Mouse (Mus musculus) limb, embryonic 14.5 days (tissue): ENCODE results near the gene Foxl2. TPM values are rescaled to one million over a fixed set of nuclear protein-coding genes. Genes with fewer than 3 reads are reported as not detected.

Experiments used
- ATAC-seq: fragments of 200-750 bp; cut with Nextera tagmentation; 2 replicates; pipeline ENCODE4 v1.8.0; 2017; ENCODE audit warnings: low read depth, moderate number of reproducible peaks, moderate TSS enrichment; ENCODE audit not compliant: low FRiP score
- DNase-seq: peaks from one replicate; pipeline ENCODE4 v3.0.0-alpha.2; 2015; ENCODE audit warnings: low spot score
- H3K27ac ChIP-seq: fragments of 300-500 bp; sonication (generic); replicated peaks from 2 replicates; pipeline ENCODE4 v1.5.1; 2014; ENCODE audit warnings: low read depth, mild to moderate bottlenecking, low read length, moderate library complexity, mixed read lengths
- H3K27me3 ChIP-seq: fragments of 300-500 bp; sonication (generic); 2 replicates; pipeline ENCODE4 v1.6.1; 2014; ENCODE audit warnings: low read length, mixed read lengths; ENCODE audit not compliant: control insufficient read depth, insufficient read depth
- H3K36me3 ChIP-seq: fragments of 300-500 bp; sonication (generic); 2 replicates; pipeline ENCODE4 v1.6.1; 2014; ENCODE audit warnings: mild to moderate bottlenecking, low read length, moderate library complexity, mixed read lengths; ENCODE audit not compliant: control insufficient read depth, insufficient read depth
- H3K4me1 ChIP-seq: fragments of 300-500 bp; sonication (generic); 2 replicates; pipeline ENCODE4 v1.6.1; 2014; ENCODE audit warnings: antibody characterized with exemption, low read length, mixed read lengths; ENCODE audit not compliant: control insufficient read depth, insufficient read depth
- H3K4me2 ChIP-seq: fragments of 300-500 bp; sonication (generic); replicated peaks from 2 replicates; pipeline ENCODE4 v1.6.1; 2014; ENCODE audit warnings: low read depth, mild to moderate bottlenecking, low read length, moderate library complexity; ENCODE audit not compliant: severe bottlenecking
- H3K4me3 ChIP-seq: fragments of 300-500 bp; sonication (generic); replicated peaks from 2 replicates; pipeline ENCODE4 v1.5.1; 2014; ENCODE audit warnings: low read length
- H3K9ac ChIP-seq: fragments of 300-500 bp; sonication (generic); 2 replicates; pipeline ENCODE4 v1.6.1; 2014; ENCODE audit warnings: mild to moderate bottlenecking, low read depth, low read length, moderate library complexity; ENCODE audit not compliant: severe bottlenecking
- H3K9me3 ChIP-seq: fragments of 300-500 bp; sonication (generic); 2 replicates; pipeline ENCODE4 v1.6.1; 2016; ENCODE audit warnings: low read length; ENCODE audit not compliant: control insufficient read depth
- POLR2A ChIP-seq: fragments of 200-500 bp; IDR thresholded peaks from 2 replicates; pipeline ENCODE4 v1.8.0; 2012; ENCODE audit warnings: inconsistent platforms, mild to moderate bottlenecking, moderate library complexity, borderline replicate concordance; ENCODE audit not compliant: insufficient read depth, insufficient read length; ENCODE audit errors: extremely low read depth
- WGBS: fragments of 180-500 bp; shearing (Covaris S2); extraction: QIAGEN DNeasy Blood & Tissue Kit; methylation state at CpG from one replicate; pipeline ENCODE4 v1.1.7; 2014; 5-methylcytosine and 5-hydroxymethylcytosine counted together
- polyA plus RNA-seq, 2 experiments: library from polyadenylated mRNA; depleted of rRNA in 1 of 2; stranded (reverse) in 1 of 2; unstranded in 1 of 2; fragments of >200 nt; fragmentation: Nextera tagmentation in 1 of 2; extraction: Ambion mirVana in 1 of 2; gene quantifications; 2 replicates each; pipeline versions ENCODE4 v1.2.1 to v1.2.3; 2012 to 2014

Gene Foxl2
- polyA plus RNA-seq, 2 experiments, result 0.08 TPM; not detected in 1

DNA sequence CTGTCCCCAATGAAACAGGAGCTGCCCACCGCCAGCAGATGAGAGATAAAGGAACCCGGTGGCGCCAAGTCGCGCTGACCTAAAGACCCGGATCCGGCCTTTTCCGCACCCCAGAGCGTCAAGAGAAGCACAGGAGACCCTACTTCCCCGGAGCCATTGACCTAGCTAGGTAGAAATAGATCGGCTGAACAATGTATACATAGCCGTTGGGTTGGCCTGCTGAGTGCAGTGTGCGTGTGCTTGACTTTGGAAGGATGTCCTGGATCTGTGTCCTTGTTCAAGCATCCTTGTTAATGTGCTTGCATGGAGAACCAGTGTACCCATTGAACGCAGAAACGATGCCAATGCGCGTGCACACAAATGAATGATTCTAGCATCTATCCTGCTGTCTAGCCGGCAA, 8.6 kb downstream of the Foxl2 start:
- Histone ChIP-seq H3K4me3 (no peak overlapping the region), H3K27me3 (peaks cover 77% of the 10 kb centered on the region), H3K27ac (no peak overlapping the region), H3K9me3 (no peaks in the 10 kb centered on the region), H3K4me2 (no peak overlapping the region), H3K9ac (no peak overlapping the region), H3K4me1 (no peaks in the 10 kb centered on the region), H3K36me3 (no peaks in the 10 kb centered on the region)
- no peak for TF ChIP-seq POLR2A
- DNase-seq (no peak), ATAC-seq (no peak)
- 5% methylated on average over 18 of the region's 18 CpGs for WGBS

DNA sequence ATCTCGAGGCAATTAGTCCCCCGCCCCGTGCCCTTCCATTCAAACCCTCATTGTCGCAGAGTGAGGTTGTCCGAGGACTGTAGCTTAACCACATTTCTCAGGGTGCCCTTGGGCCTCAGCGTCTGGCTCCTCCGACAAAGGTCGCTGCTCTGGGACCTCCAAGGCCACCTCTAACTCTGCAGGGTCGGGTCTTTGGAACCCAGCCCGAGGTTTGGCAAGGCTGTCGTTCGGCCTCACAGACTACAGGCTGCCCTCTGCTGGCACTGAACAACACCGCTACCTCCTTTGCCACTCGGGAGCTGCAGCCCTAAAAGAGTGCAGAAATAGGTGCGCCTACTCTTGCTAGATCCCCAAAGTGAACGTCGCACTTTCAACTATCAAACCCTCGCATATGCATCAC, 10.0 kb downstream of the Foxl2 start:
- Histone ChIP-seq H3K27ac (no peak overlapping the region), H3K9me3 (no peaks in the 10 kb centered on the region), H3K4me1 (no peaks in the 10 kb centered on the region), H3K4me3 (0 out of 2 replicates have a peak overlapping the region, but pooled peaks have one; percentile 8), H3K27me3 (peaks cover 62% of the 10 kb centered on the region), H3K9ac (no peak overlapping the region), H3K4me2 (peak overlapping the region; percentile 28; the same call in 1 of the 2 replicates), H3K36me3 (no peaks in the 10 kb centered on the region)
- 2% methylated on average over 18 of the region's 18 CpGs for WGBS
- TF ChIP-seq POLR2A, result no peak
- DNase-seq (no peak), ATAC-seq (no peak)

DNA sequence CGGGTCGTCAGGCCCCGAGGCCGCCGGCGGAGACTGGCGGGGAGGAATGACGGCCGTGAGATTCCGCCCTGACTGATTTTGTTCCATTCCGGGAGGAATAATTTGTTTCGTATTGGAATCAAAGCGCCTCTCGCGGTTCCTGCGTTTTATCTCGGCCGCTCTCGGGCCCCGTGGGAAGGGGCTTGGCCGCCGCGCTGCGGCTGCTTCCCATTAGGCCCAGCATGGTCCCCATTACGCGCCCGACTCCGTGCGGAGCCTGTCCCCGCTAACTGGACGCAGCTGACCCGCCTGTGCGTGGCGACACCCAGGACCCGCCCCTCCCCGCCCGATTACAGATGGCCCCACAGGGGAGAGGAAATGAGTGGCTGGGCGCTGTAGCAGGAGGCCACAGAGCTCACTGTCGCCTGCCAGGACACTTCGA, 18.0 kb downstream of the Foxl2 start:
- WGBS, result under 1% methylated on average over 28 of the region's 40 CpGs
- Histone ChIP-seq H3K27ac (no peak overlapping the region), H3K36me3 (no peaks in the 10 kb centered on the region), H3K9ac (peak overlapping the region; percentile 41; the same call in 1 of the 2 replicates), H3K4me1 (peaks cover 6% of the 10 kb centered on the region), H3K27me3 (peaks cover 35% of the 10 kb centered on the region), H3K9me3 (peaks cover 5% of the 10 kb centered on the region; the same call in 1 of the 2 replicates), H3K4me2 (peak overlapping the region; percentile 67), H3K4me3 (peak overlapping the region; percentile 39)
- TF ChIP-seq POLR2A, result no peak
- DNase-seq (no peak), ATAC-seq (no peak; the same call in 1 of the 2 replicates)

DNA sequence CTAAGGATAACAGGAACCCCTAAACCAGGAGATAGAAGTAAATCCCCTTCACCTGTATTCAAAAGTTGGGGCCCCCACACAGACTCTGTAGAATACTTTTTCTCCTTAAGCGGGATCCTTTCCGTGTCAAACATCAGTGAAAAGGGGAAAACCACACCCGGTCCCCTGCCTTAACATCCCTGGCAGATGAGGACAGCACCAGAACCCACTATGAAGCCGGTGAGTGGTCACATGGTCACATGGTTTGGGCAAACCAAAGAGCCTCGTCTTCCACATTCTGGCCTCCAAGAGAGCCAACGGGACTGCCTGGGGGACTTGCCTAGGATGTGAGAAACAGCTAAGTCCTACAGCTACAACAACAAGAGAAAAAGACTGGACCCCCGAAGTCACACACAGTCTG, 18.5 kb downstream of the Foxl2 start:
- H3K4me2 ChIP-seq, result peak overlapping the region; percentile 67
- H3K27ac ChIP-seq, result no peak overlapping the region
- H3K36me3 ChIP-seq, result no peaks in the 10 kb centered on the region
- TF ChIP-seq POLR2A, result no peak
- WGBS, result 5% methylated on average over 7 of the region's 7 CpGs
- H3K4me3 ChIP-seq, result peak overlapping the region; percentile 39
- H3K4me1 ChIP-seq, result peaks cover 6% of the 10 kb centered on the region
- H3K9ac ChIP-seq, result no peak overlapping the region; the same call in 1 of the 2 replicates
- H3K9me3 ChIP-seq, result peaks cover 5% of the 10 kb centered on the region; the same call in 1 of the 2 replicates
- ATAC-seq (no peak), DNase-seq (no peak)
- peaks cover 35% of the 10 kb centered on the region for H3K27me3 ChIP-seq

DNA sequence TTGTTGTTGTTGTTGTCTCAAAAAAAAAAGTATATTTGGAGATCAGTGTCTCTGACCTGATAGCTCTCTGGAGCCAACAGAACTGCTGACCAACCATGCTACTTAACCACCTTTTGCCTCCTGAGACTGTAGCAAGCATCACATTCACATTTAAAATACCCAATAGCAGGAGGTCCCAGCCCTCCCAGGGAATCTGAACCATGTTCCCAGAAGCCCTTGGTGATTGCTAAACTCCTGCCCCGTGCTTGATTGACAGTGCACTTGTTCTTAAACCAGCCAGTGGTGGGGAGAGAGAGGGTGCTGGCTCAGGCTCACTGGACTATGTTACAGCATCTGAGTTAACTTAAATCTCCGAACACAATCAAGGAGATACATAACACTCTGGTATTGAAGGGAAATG, 19.8 kb downstream of the Foxl2 start:
- ATAC-seq (no peak), DNase-seq (no peak)
- H3K4me1 ChIP-seq, result peaks cover 9% of the 10 kb centered on the region
- H3K9ac ChIP-seq, result no peak overlapping the region
- no peak overlapping the region for H3K27ac ChIP-seq
- H3K4me2 ChIP-seq, result no peak overlapping the region
- WGBS, result 35% methylated on average over 2 of the region's 2 CpGs
- peaks cover 5% of the 10 kb centered on the region; the same call in 1 of the 2 replicates for H3K9me3 ChIP-seq
- TF ChIP-seq POLR2A, result no peak
- H3K4me3 ChIP-seq, result no peak overlapping the region
- peaks cover 35% of the 10 kb centered on the region for H3K27me3 ChIP-seq
- no peaks in the 10 kb centered on the region for H3K36me3 ChIP-seq
